Mouse (Mus musculus) testis, adult 2 months (tissue): ENCODE results near the gene Cbx8.

ENCODE experiments used
- CTCF ChIP-seq: fragments of 200-500 bp; IDR thresholded peaks from 2 replicates; pipeline ENCODE4 v1.5.1; 2012; ENCODE audit warnings: low read depth, mild to moderate bottlenecking, inconsistent platforms, low read length, moderate library complexity; ENCODE audit not compliant: control insufficient read depth, insufficient read depth, insufficient replicate concordance
- POLR2A ChIP-seq: fragments of 200-500 bp; IDR thresholded peaks from 2 replicates; pipeline ENCODE4 v1.6.1; 2012; ENCODE audit warnings: low read depth, mild to moderate bottlenecking, inconsistent platforms, low read length, moderate library complexity; ENCODE audit not compliant: control insufficient read depth

- TF ChIP-seq CTCF = no peak
- TF ChIP-seq POLR2A = no peak
Observed at GRCm38 (mm10) chr11:119005547-119006275, 35.1 kb downstream of the Cbx8 start.
